ENCODE assay signal across 31 mouse cellular contexts in the genomic region with DNA sequence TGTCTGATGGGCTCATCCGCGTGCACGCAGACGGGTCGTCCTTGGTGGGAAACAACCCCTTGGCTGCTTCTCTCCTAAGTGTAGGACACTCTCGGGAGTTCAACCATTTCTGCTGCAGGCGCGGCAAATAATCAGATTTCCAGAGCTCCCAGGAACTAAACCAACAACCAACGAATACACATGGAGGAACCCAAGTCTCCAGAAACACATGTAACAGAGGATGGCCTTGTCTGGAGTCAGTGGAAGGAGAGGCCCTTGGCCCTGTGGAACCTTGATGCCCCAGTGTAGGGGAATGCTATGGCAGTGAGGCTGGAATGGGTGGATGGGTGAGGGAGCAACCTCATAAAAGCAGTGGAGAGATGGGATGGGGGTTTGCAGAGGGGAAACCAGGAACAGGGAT.
DNase-seq lines count a peak whose midpoint lies in the region; ATAC-seq and TF ChIP-seq lines count a peak whose summit lies in the region.
"Had no signal": no experiment of that assay in that cellular context is flagged by ENCODE, and none has a peak within 500 bp of the region (broad histone marks: within the 10 kb centered on the region; RNA-seq: fewer than 3 reads in every experiment).

No protein-coding gene starts in this region.

- 28% methylated on average over 9 of the region's 9 CpGs for WGBS in spleen, adult 2 months
- WGBS in lung, adult 2 months: 73% methylated on average over 9 of the region's 9 CpGs

- H3K4me3 ChIP-seq in spleen, adult 2 months (ENCODE audit: extremely low read depth, insufficient read depth, insufficient read length): no peak overlapping the region
- H3K4me3 ChIP-seq in bone marrow macrophage, adult 2 months (ENCODE audit: insufficient read depth, low read length): no peak overlapping the region
- no peak overlapping the region for H3K4me3 ChIP-seq in lung, adult 2 months (replicated peaks; ENCODE audit: extremely low read depth, low read depth, low read length)
- H3K4me3 ChIP-seq: embryonic facial prominence, embryonic 13.5 days; erythroblast, embryonic 14.5 days; gastrocnemius, adult 2 months; heart, adult 2 months; heart, embryonic 12.5 days; layer of hippocampus, adult 2 months; limb, embryonic 13.5 days; liver, embryonic 12.5 days; midbrain, embryonic 12.5 days; neural tube, embryonic 15.5 days had no signal

- ATAC-seq in megakaryocyte progenitor cell, adult 5-6 weeks (replicated peaks; ENCODE audit: poor library complexity): peak; percentile 44
- ATAC-seq: activated CD4-positive, CD25-positive, alpha-beta regulatory T cell, adult 4 months; forebrain, embryonic 16.5 days; liver, embryonic 12.5 days had no signal

- no peaks in the 10 kb centered on the region for H3K36me3 ChIP-seq in spleen, adult 2 months (ENCODE audit: control insufficient read depth, insufficient read depth, low read length)
- H3K36me3 ChIP-seq: embryonic facial prominence, embryonic 13.5 days; heart, embryonic 12.5 days; limb, embryonic 13.5 days; liver, embryonic 12.5 days; midbrain, embryonic 12.5 days; neural tube, embryonic 15.5 days had no signal

- TF ChIP-seq CTCF in spleen, adult 2 months (IDR thresholded peaks at IDR 0.05; ENCODE audit: extremely low read depth, insufficient read depth, insufficient read length, insufficient replicate concordance): no peak
- no peak for TF ChIP-seq CTCF in bone marrow macrophage, adult 2 months (IDR thresholded peaks at IDR 0.05; ENCODE audit: low read depth, low read length)
- TF ChIP-seq CTCF in lung, adult 2 months (IDR thresholded peaks at IDR 0.05; ENCODE audit: insufficient read depth, low read length): no peak

- peak overlapping the region; percentile 4; the same call in 1 of the 2 replicates for H3K27ac ChIP-seq in spleen, adult 2 months (ENCODE audit: insufficient read depth, low read length)
- peak overlapping the region; percentile 10 for H3K27ac ChIP-seq in bone marrow macrophage, adult 2 months (ENCODE audit: insufficient read depth, low read depth, low read length)
- H3K27ac ChIP-seq: embryonic facial prominence, embryonic 13.5 days; gastrocnemius, adult 2 months; heart, adult 2 months; hindbrain, embryonic 14.5 days; layer of hippocampus, adult 2 months; limb, embryonic 13.5 days; liver, embryonic 12.5 days; midbrain, embryonic 12.5 days; neural tube, embryonic 15.5 days had no signal

- no peak for DNase-seq in spleen, adult 2 months (ENCODE audit: low read depth in 1 of 2, low spot score in 2 of 2)
- DNase-seq in spleen, postnatal 36 days (ENCODE audit: low spot score in 2 of 2): no peak
- no peak for DNase-seq in kidney, adult 8-10 months
- DNase-seq in lung, postnatal 25 days (ENCODE audit: low spot score): no peak
- no peak for DNase-seq in lung, adult 2 months
- DNase-seq: adrenal gland, adult 2 months; adrenal gland, postnatal 36 days; cerebellum, adult 11 months; cerebellum, adult 9-11 months; gastrocnemius, adult 2 months; gastrocnemius, postnatal 36 days; heart, adult 2 months; kidney, adult 11 months; kidney, postnatal 36 days; lung, adult 18-20 months; lung, postnatal 10 days; retina, postnatal 1 day; right cerebral cortex, postnatal 25 days had no signal

- no peaks in the 10 kb centered on the region for H3K27me3 ChIP-seq in spleen, adult 2 months (ENCODE audit: control insufficient read depth, insufficient read depth, low read length)
- H3K27me3 ChIP-seq: embryonic facial prominence, embryonic 13.5 days; heart, embryonic 12.5 days; limb, embryonic 13.5 days; liver, embryonic 12.5 days; midbrain, embryonic 12.5 days; neural tube, embryonic 15.5 days had no signal

- no peak for TF ChIP-seq POLR2A in spleen, adult 2 months (IDR thresholded peaks at IDR 0.05; ENCODE audit: low read depth, low read length)
- TF ChIP-seq POLR2A in bone marrow macrophage, adult 2 months (IDR thresholded peaks at IDR 0.05; ENCODE audit: borderline replicate concordance, low read depth, low read length): no peak
- TF ChIP-seq POLR2A in lung, adult 2 months (IDR thresholded peaks at IDR 0.05; ENCODE audit: borderline replicate concordance, extremely low read depth, low read depth, low read length): no peak

- H3K4me1 ChIP-seq in spleen, adult 2 months (ENCODE audit: control insufficient read depth, insufficient read depth, insufficient read length): no peaks in the 10 kb centered on the region; the same call in 1 of the 2 replicates
- peaks cover 3% of the 10 kb centered on the region for H3K4me1 ChIP-seq in bone marrow macrophage, adult 2 months (ENCODE audit: control insufficient read depth, insufficient read depth, low read length)
- H3K4me1 ChIP-seq in lung, adult 2 months (ENCODE audit: control insufficient read depth, insufficient read depth, low read length): no peaks in the 10 kb centered on the region
- H3K4me1 ChIP-seq: embryonic facial prominence, embryonic 13.5 days; heart, embryonic 12.5 days; limb, embryonic 13.5 days; liver, embryonic 12.5 days; midbrain, embryonic 12.5 days; neural tube, embryonic 15.5 days had no signal
